Mouse (Mus musculus): ENCODE results near the gene Xpo5. TPM values are rescaled to one million over a fixed set of nuclear protein-coding genes. Genes with fewer than 3 reads are reported as not detected.

The Xpo5 gene
- total and polyA plus RNA-seq, 3 experiments = 47.5 to 93.4 (median 82.7) TPM

GRCm38 (mm10) chr17:46202421-46203071, at the start of gene Xpo5, which contains the start of gene Polh (continued):
- no peak for TF ChIP-seq ZKSCAN1 (IDR thresholded peaks at IDR 0.05; ENCODE audit: low read depth, low read length)
- peak; percentile 82 for TF ChIP-seq TBP (IDR thresholded peaks at IDR 0.05; ENCODE audit: low read depth, low read length)
- TF ChIP-seq GABPA (IDR thresholded peaks at IDR 0.05; ENCODE audit: low read depth, low read length) = no peak
- TF ChIP-seq MXI1 (IDR thresholded peaks at IDR 0.05; ENCODE audit: low read depth, low read length) = peak; percentile 87

- peak within 1 kb of the TSS; percentile 67 to 82 for H3K4me3 ChIP-seq (ENCODE audit: control insufficient read depth in 1 of 2, insufficient read depth in 1 of 2, low read depth in 2 of 2, low read length in 2 of 2)
- peaks cover 5 to 13% of the 10 kb centered on the region in 2 experiments for H3K36me3 ChIP-seq (ENCODE audit: control insufficient read depth in 1 of 2, insufficient read depth in 2 of 2, low read length in 2 of 2)
- no peaks in the 10 kb centered on the region for H3K9me3 ChIP-seq (replicated peaks; ENCODE audit: insufficient read depth, low read length)
- H3K79me2 ChIP-seq (ENCODE audit: control insufficient read depth, insufficient read depth, low read length, poor library complexity) = peaks cover 18% of the 10 kb centered on the region
- H3K4me1 ChIP-seq (ENCODE audit: control insufficient read depth in 1 of 2, insufficient read depth in 2 of 2, low read length in 2 of 2) = peaks cover 2 to 20% of the 10 kb centered on the region in 2 experiments
- peak within 1 kb of the TSS; percentile 64 for H3K9ac ChIP-seq (ENCODE audit: control insufficient read depth, low read depth, low read length, poor library complexity, severe bottlenecking)
- H3K27ac ChIP-seq (ENCODE audit: control insufficient read depth, low read depth, low read length) = peak within 1 kb of the TSS; percentile 61
- H3K27me3 ChIP-seq (ENCODE audit: control insufficient read depth in 1 of 2, insufficient read depth in 2 of 2, low read length in 2 of 2) = no peaks in the 10 kb centered on the region
- DNase-seq (ENCODE audit: low read depth, low spot score) = peak; percentile 98
- TF ChIP-seq MAX (IDR thresholded peaks at IDR 0.05; ENCODE audit: low read length) = no peak; the same call in 1 of the 2 replicates
- TF ChIP-seq HCFC1 (IDR thresholded peaks at IDR 0.05; ENCODE audit: low read depth, low read length) = peak; percentile 84
- no peak for TF ChIP-seq JUND (IDR thresholded peaks at IDR 0.05; ENCODE audit: low read depth, low read length)
- 0 out of 2 replicates have a peak, but pooled peaks have one; percentile 9 for TF ChIP-seq ZKSCAN1 (IDR thresholded peaks at IDR 0.05; ENCODE audit: low read depth, low read length)
- no peak for TF ChIP-seq EP300 (IDR thresholded peaks at IDR 0.05; ENCODE audit: low read depth in 1 of 2, low read length in 2 of 2)
- peak; percentile 96 for TF ChIP-seq ZNF384 (IDR thresholded peaks at IDR 0.05; ENCODE audit: low read depth, low read length)
- TF ChIP-seq USF1 (IDR thresholded peaks at IDR 0.05; ENCODE audit: low read depth, low read length) = no peak
- no peak for TF ChIP-seq GABPA (IDR thresholded peaks at IDR 0.05; ENCODE audit: low read depth, low read length)
- TF ChIP-seq E2F4 (IDR thresholded peaks at IDR 0.05; ENCODE audit: borderline replicate concordance, low read depth, low read length) = no peak; the same call in 1 of the 2 replicates
- TF ChIP-seq RAD21 (IDR thresholded peaks at IDR 0.05; ENCODE audit: low read depth, low read length) = no peak
- TF ChIP-seq TBP (IDR thresholded peaks at IDR 0.05; ENCODE audit: low read depth, low read length) = peak; percentile 97
- TF ChIP-seq MEF2A (IDR thresholded peaks at IDR 0.05; ENCODE audit: extremely low read depth, insufficient replicate concordance, low read depth, low read length, poor library complexity, severe bottlenecking) = no peak
- TF ChIP-seq CHD2 (IDR thresholded peaks at IDR 0.05; ENCODE audit: low read length) = no peak
- no peak for TF ChIP-seq TAL1 (IDR thresholded peaks at IDR 0.05; ENCODE audit: low read length)
- TF ChIP-seq ETS1 (IDR thresholded peaks at IDR 0.05; ENCODE audit: low read depth, low read length) = peak; percentile 45; the same call in 1 of the 2 replicates
- peak; percentile 99 to 100 for TF ChIP-seq POLR2A (IDR thresholded peaks at IDR 0.05; ENCODE audit: control insufficient read depth in 1 of 2, insufficient read depth in 1 of 2, low read depth in 1 of 2, low read length in 2 of 2, poor library complexity in 1 of 2)
- TF ChIP-seq BHLHE40 (IDR thresholded peaks at IDR 0.05; ENCODE audit: borderline replicate concordance, low read depth, low read length) = no peak
- peak; percentile 28; the same call in 1 of the 2 replicates for TF ChIP-seq MXI1 (IDR thresholded peaks at IDR 0.05; ENCODE audit: low read depth, low read length)
- peak; percentile 70 for TF ChIP-seq TCF12 (IDR thresholded peaks at IDR 0.05; ENCODE audit: low read depth, low read length)
- TF ChIP-seq MYC (IDR thresholded peaks at IDR 0.05; ENCODE audit: low read depth, low read length) = no peak
- no peak; the same call in 1 of the 2 replicates for TF ChIP-seq KAT2A (conservative IDR thresholded peaks at IDR 0.05; ENCODE audit: low read depth, low read length)
- TF ChIP-seq CTCF (IDR thresholded peaks at IDR 0.05 in 2 of 3, conservative IDR thresholded peaks at IDR 0.05 in 1 of 3; ENCODE audit: control insufficient read depth in 1 of 3, insufficient read depth in 1 of 3, low read depth in 2 of 3, low read length in 3 of 3, poor library complexity in 1 of 3, severe bottlenecking in 1 of 3) = no peak
- TF ChIP-seq SIN3A (IDR thresholded peaks at IDR 0.05; ENCODE audit: low read length) = peak; percentile 92
- TF ChIP-seq MYB (IDR thresholded peaks at IDR 0.05; ENCODE audit: low read depth, low read length) = no peak
- TF ChIP-seq CHD1 (IDR thresholded peaks at IDR 0.05; ENCODE audit: low read depth, low read length) = no peak
- TF ChIP-seq POLR2AphosphoS5 (IDR thresholded peaks at IDR 0.05; ENCODE audit: borderline replicate concordance, low read depth, low read length) = peak; percentile 97; the same call in 1 of the 2 replicates
- peak; percentile 98 for TF ChIP-seq POLR2AphosphoS2 (IDR thresholded peaks at IDR 0.05; ENCODE audit: low read length)
- TF ChIP-seq GATA1 (IDR thresholded peaks at IDR 0.05; ENCODE audit: low read depth, low read length) = no peak
- peak; percentile 60 for TF ChIP-seq NRF1 (IDR thresholded peaks at IDR 0.05; ENCODE audit: insufficient read depth, low read depth, low read length, poor library complexity, severe bottlenecking)
- TF ChIP-seq ELF1 (IDR thresholded peaks at IDR 0.05; ENCODE audit: low read depth, low read length) = peak; percentile 95
- no peak for TF ChIP-seq MAFK (IDR thresholded peaks at IDR 0.05; ENCODE audit: borderline replicate concordance, low read depth, low read length)
These were observed 49.5 kb upstream of the Xpo5 start, which contains the start of gene Mad2l1bp for GRCm38 (mm10) chr17:46152847-46153782. Mad2l1bp (minus strand) TSS chr17:46153553.

Measured in MEL (cell line).